Mouse (Mus musculus): ENCODE results near the gene D130043K22Rik. TPM values are rescaled to one million over a fixed set of nuclear protein-coding genes. Genes with fewer than 3 reads are reported as not detected.

D130043K22Rik gene
- polyA plus RNA-seq, 2 experiments, result 0.06 to 0.11 TPM

- WGBS (ENCODE audit: insufficient replicate concordance), result 33% methylated on average over 5 of the region's 5 CpGs
- ATAC-seq (ENCODE audit: insufficient read depth), result no peak
- peaks cover 35% of the 10 kb centered on the region for H3K27me3 ChIP-seq (ENCODE audit: control insufficient read depth, insufficient read depth, low read length)
These were observed 91.8 kb downstream of the D130043K22Rik start for GRCm38 (mm10) chr13:24936772-24937107.

DNA sequence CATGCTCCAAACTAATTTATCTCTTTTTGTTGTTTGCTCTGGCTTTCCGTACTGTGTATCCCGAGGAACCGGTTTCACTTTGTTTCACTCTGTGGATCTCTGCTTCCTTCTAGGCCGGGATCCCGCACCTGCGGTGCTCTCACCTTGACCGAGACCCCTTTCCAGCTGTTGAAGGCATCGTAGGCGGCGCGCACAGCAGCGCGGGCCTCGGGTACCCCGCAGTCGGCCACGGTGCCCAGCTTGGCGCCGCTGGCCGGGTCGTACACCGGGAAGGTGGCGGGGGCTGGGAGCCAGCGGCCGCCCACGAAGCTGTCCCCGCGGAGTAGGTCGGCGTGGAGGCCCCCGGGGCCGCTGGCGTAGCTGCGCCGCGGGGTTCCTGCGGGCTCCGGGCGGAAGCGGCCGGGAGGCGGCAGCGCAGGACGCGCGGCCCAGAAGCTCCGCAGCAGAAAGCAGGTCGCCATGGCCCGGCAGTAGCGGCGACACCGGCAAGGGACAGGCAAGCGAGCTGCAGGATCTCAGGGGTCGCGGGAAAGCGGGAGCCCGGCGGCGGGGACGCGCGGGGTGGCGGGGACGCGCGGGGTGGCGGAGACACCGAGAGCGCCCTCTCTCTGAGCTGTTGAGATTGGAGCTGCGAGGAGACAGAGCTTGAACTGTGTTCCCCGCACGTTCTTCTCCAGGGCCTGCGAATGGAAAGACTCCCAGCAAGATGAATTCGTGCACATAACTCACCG, 92.3 kb downstream of the D130043K22Rik start, which contains the start of gene Aldh5a1:
TSS of gene Aldh5a1 (minus strand) at position 554 of the 731 bp plus-strand sequence.
- H3K4me2 ChIP-seq (ENCODE audit: low read depth), result peak within 1 kb of the TSS; percentile 66
- under 1% methylated on average over 75 of the region's 75 CpGs for WGBS (ENCODE audit: insufficient replicate concordance)
- peak within 1 kb of the TSS; percentile 45 for H3K9ac ChIP-seq (replicated peaks)
- H3K27ac ChIP-seq, result no peak within 1 kb of the TSS
- DNase-seq (ENCODE audit: low read depth in 3 of 3, low spot score in 3 of 3), result no peak
- H3K36me3 ChIP-seq (replicated peaks; ENCODE audit: control insufficient read depth, insufficient read depth, low read depth), result no peaks in the 10 kb centered on the region
- peak; percentile 61; the same call in 1 of the 2 replicates for ATAC-seq (ENCODE audit: insufficient read depth)
- H3K4me1 ChIP-seq (replicated peaks; ENCODE audit: control insufficient read depth in 2 of 2, insufficient read depth in 2 of 2, low read length in 1 of 2), result peaks cover 0 to 2% of the 10 kb centered on the region in 2 experiments; a peak in 1 of 4 replicates
- H3K9me3 ChIP-seq (ENCODE audit: control insufficient read depth, low read length), result no peaks in the 10 kb centered on the region
- H3K27me3 ChIP-seq (ENCODE audit: control insufficient read depth, insufficient read depth, low read length), result peaks cover 35% of the 10 kb centered on the region
- TF ChIP-seq EP300 (IDR thresholded peaks at IDR 0.05; ENCODE audit: low read depth) (no peak), CTCF (IDR thresholded peaks at IDR 0.05; ENCODE audit: low read depth) (no peak)
- H3K4me3 ChIP-seq (ENCODE audit: insufficient read depth in 1 of 2, low read depth in 2 of 2, low read length in 2 of 2), result peak within 1 kb of the TSS; percentile 65 to 70

More at GRCm38 (mm10) chr13:24936772-24937107, 91.8 kb downstream of the D130043K22Rik start:
- peak overlapping the region; percentile 65 to 70 for H3K4me3 ChIP-seq (ENCODE audit: insufficient read depth in 1 of 2, low read depth in 2 of 2, low read length in 2 of 2)
- no peak for DNase-seq (ENCODE audit: low read depth in 3 of 3, low spot score in 3 of 3)
- H3K4me2 ChIP-seq (ENCODE audit: low read depth), result peak overlapping the region; percentile 66
- no peaks in the 10 kb centered on the region for H3K9me3 ChIP-seq (ENCODE audit: control insufficient read depth, low read length)
- peaks cover 0 to 2% of the 10 kb centered on the region in 2 experiments; a peak in 1 of 4 replicates for H3K4me1 ChIP-seq (replicated peaks; ENCODE audit: control insufficient read depth in 2 of 2, insufficient read depth in 2 of 2, low read length in 1 of 2)
- no peak overlapping the region for H3K9ac ChIP-seq (replicated peaks)
- H3K27ac ChIP-seq, result no peak overlapping the region
- H3K36me3 ChIP-seq (replicated peaks; ENCODE audit: control insufficient read depth, insufficient read depth, low read depth), result no peaks in the 10 kb centered on the region
- TF ChIP-seq CTCF (IDR thresholded peaks at IDR 0.05; ENCODE audit: low read depth), result no peak
- TF ChIP-seq EP300 (IDR thresholded peaks at IDR 0.05; ENCODE audit: low read depth), result no peak

DNA sequence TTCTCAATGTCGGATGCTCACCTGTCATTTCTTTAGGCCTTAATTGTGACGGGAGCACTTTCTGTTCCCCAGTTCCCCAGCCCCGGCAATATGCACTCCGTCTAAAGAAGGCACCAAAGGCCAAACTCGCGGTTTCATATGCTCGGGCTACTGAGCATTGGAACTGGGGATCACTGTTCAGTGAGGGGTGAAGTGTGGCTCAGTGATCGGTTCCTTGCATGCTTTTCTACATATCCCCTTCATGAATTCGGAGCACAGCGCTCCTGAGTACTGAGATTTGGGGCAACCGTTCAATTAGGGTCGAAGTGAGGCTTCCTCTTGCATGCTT, 92.9 kb downstream of the D130043K22Rik start:
- H3K27me3 ChIP-seq (ENCODE audit: control insufficient read depth, insufficient read depth, low read length), result peaks cover 35% of the 10 kb centered on the region

DNA sequence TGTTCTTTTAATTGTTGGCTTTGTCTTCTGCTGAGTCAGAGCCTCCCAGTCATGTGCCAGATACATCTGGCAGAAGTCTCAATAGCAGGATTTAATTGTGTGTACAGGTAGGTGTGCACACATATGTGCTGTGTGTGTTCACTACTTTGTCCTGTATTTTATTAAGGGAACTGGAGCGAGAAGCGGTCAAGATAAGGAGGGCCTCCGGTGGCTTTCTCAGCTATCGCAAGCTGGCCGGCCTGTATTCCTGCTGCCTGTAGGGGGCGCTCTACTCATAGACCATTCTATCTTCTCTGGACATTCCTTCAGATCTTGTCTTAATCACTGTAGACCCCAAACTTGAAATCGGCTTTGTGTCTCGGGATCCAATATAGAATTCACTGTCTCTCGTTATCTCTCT, 93.7 kb downstream of the D130043K22Rik start:
- no peak overlapping the region for H3K27ac ChIP-seq

More for the DNA sequence above, 92.9 kb downstream of the D130043K22Rik start:
- no peaks in the 10 kb centered on the region for H3K36me3 ChIP-seq (replicated peaks; ENCODE audit: control insufficient read depth, insufficient read depth, low read depth)
- TF ChIP-seq EP300 (IDR thresholded peaks at IDR 0.05; ENCODE audit: low read depth) (no peak), CTCF (IDR thresholded peaks at IDR 0.05; ENCODE audit: low read depth) (no peak)
- H3K27ac ChIP-seq, result no peak overlapping the region
- H3K4me2 ChIP-seq (ENCODE audit: low read depth), result peak overlapping the region; percentile 66
- DNase-seq (ENCODE audit: low read depth in 3 of 3, low spot score in 3 of 3) (no peak), ATAC-seq (ENCODE audit: insufficient read depth) (no peak; the same call in 1 of the 2 replicates)
- no peaks in the 10 kb centered on the region for H3K9me3 ChIP-seq (ENCODE audit: control insufficient read depth, low read length)
- H3K9ac ChIP-seq (replicated peaks), result no peak overlapping the region
- peaks cover 0 to 4% of the 10 kb centered on the region in 2 experiments; a peak in 2 of 4 replicates for H3K4me1 ChIP-seq (replicated peaks; ENCODE audit: control insufficient read depth in 2 of 2, insufficient read depth in 2 of 2, low read length in 1 of 2)
- H3K4me3 ChIP-seq (ENCODE audit: insufficient read depth in 1 of 2, low read depth in 2 of 2, low read length in 2 of 2), result peak overlapping the region; percentile 65 to 70
- 11% methylated on average over 12 of the region's 12 CpGs for WGBS (ENCODE audit: insufficient replicate concordance)

DNA sequence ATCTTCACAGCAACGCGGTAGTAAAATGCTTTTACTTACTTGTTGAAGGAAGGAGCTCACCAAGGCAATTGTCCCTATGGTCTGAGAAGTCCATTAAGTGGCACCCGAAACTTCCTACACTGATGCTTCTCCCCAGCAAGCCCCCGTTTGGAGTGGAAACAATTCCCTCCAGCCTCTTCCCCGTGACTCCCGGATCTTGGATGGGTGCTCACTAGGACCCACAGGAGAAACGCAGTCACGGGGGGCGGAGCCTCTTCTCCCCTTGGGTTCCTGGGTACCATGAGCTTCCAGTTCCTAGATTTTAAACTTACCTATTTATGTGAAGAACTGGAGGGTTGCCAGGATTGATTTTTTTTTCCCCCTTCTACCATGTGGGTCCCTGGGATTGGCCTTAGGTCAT, 94.5 kb downstream of the D130043K22Rik start:
- 65% methylated on average over 9 of the region's 9 CpGs for WGBS (ENCODE audit: insufficient replicate concordance)

More for the DNA sequence above, 93.7 kb downstream of the D130043K22Rik start:
- DNase-seq (ENCODE audit: low read depth in 3 of 3, low spot score in 3 of 3), result peak; percentile 39 to 43 (median 42)
- no peak for ATAC-seq (ENCODE audit: insufficient read depth)
- Histone ChIP-seq H3K36me3 (replicated peaks; ENCODE audit: control insufficient read depth, insufficient read depth, low read depth) (no peaks in the 10 kb centered on the region), H3K27me3 (ENCODE audit: control insufficient read depth, insufficient read depth, low read length) (peaks cover 35% of the 10 kb centered on the region), H3K9me3 (ENCODE audit: control insufficient read depth, low read length) (no peaks in the 10 kb centered on the region), H3K9ac (replicated peaks) (no peak overlapping the region), H3K4me2 (ENCODE audit: low read depth) (no peak overlapping the region), H3K4me1 (replicated peaks; ENCODE audit: control insufficient read depth in 2 of 2, insufficient read depth in 2 of 2, low read length in 1 of 2) (peaks cover 0 to 4% of the 10 kb centered on the region in 2 experiments; a peak in 1 of 4 replicates), H3K4me3 (ENCODE audit: insufficient read depth in 1 of 2, low read depth in 2 of 2, low read length in 2 of 2) (no peak overlapping the region)
- TF ChIP-seq CTCF (IDR thresholded peaks at IDR 0.05; ENCODE audit: low read depth) (peak; percentile 80), EP300 (IDR thresholded peaks at IDR 0.05; ENCODE audit: low read depth) (no peak)
- WGBS (ENCODE audit: insufficient replicate concordance), result 6% methylated on average over 9 of the region's 9 CpGs

More for the DNA sequence above, 94.5 kb downstream of the D130043K22Rik start:
- TF ChIP-seq CTCF (IDR thresholded peaks at IDR 0.05; ENCODE audit: low read depth) (no peak), EP300 (IDR thresholded peaks at IDR 0.05; ENCODE audit: low read depth) (no peak)
- ATAC-seq (ENCODE audit: insufficient read depth) (no peak), DNase-seq (ENCODE audit: low read depth in 3 of 3, low spot score in 3 of 3) (no peak)
- Histone ChIP-seq H3K4me1 (replicated peaks; ENCODE audit: control insufficient read depth in 2 of 2, insufficient read depth in 2 of 2, low read length in 1 of 2) (peaks cover 0 to 4% of the 10 kb centered on the region in 2 experiments; a peak in 1 of 4 replicates), H3K4me2 (ENCODE audit: low read depth) (no peak overlapping the region), H3K9ac (replicated peaks) (no peak overlapping the region), H3K27me3 (ENCODE audit: control insufficient read depth, insufficient read depth, low read length) (peaks cover 35% of the 10 kb centered on the region), H3K9me3 (ENCODE audit: control insufficient read depth, low read length) (no peaks in the 10 kb centered on the region), H3K4me3 (ENCODE audit: insufficient read depth in 1 of 2, low read depth in 2 of 2, low read length in 2 of 2) (no peak overlapping the region), H3K27ac (no peak overlapping the region), H3K36me3 (replicated peaks; ENCODE audit: control insufficient read depth, insufficient read depth, low read depth) (no peaks in the 10 kb centered on the region)

Measured in liver, embryonic 14.5 days (tissue).